Mouse (Mus musculus) CH12.LX (cell line): ENCODE results near the gene Atg5. TPM values are rescaled to one million over a fixed set of nuclear protein-coding genes. Genes with fewer than 3 reads are reported as not detected.

Experiments
- DNase-seq: peaks from one replicate; pipeline ENCODE4 v3.0.0-alpha.2; 2013; ENCODE audit errors: extremely low read depth
- H3K27ac ChIP-seq: 2 replicates; pipeline ENCODE4 v1.5.1; 2012; ENCODE audit warnings: low read depth, mild to moderate bottlenecking, control low read depth, moderate library complexity; ENCODE audit not compliant: insufficient read depth
- H3K27me3 ChIP-seq: replicated peaks from 2 replicates; pipeline ENCODE3; 2012; ENCODE audit warnings: inconsistent platforms
- H3K36me3 ChIP-seq, 2 experiments: replicated peaks in 1 of 2; 2 replicates each; pipeline versions ENCODE3 to v1.6.1; 2012; ENCODE audit warnings: inconsistent platforms in 1 of 2, low read length in 1 of 2, mild to moderate bottlenecking in 1 of 2, mixed read lengths in 1 of 2, moderate library complexity in 1 of 2; ENCODE audit not compliant: control insufficient read depth in 1 of 2, insufficient read depth in 1 of 2
- H3K4me1 ChIP-seq, 2 experiments: 2 replicates each; pipeline ENCODE4 v1.6.1; 2012; ENCODE audit warnings: inconsistent platforms in 1 of 2, moderate library complexity in 1 of 2; ENCODE audit not compliant: insufficient read depth in 2 of 2, control insufficient read depth in 1 of 2
- H3K4me2 ChIP-seq: 2 replicates; pipeline ENCODE4 v1.6.1; 2012; ENCODE audit warnings: low read depth, mild to moderate bottlenecking, control low read depth; ENCODE audit not compliant: poor library complexity, insufficient read depth, severe bottlenecking
- H3K4me3 ChIP-seq, 3 experiments: fragments of 150-350 bp in 1 of 3; sonication (generic) in 1 of 3; replicated peaks in 1 of 3; 2 replicates each; pipeline versions ENCODE3 to v1.5.1; 2011 to 2012; ENCODE audit warnings: low read depth in 2 of 3, low read length in 2 of 3, mild to moderate bottlenecking in 2 of 3, moderate library complexity in 2 of 3, control low read depth in 1 of 3, improper control_type of control experiment in 1 of 3, inconsistent platforms in 1 of 3, mixed read lengths in 1 of 3; ENCODE audit not compliant: poor library complexity in 1 of 3
- H3K79me2 ChIP-seq: replicated peaks from 2 replicates; pipeline ENCODE4 v1.6.1; 2012; ENCODE audit warnings: mild to moderate bottlenecking, moderate library complexity; ENCODE audit not compliant: control insufficient read depth, poor library complexity, insufficient read depth, severe bottlenecking; ENCODE audit errors: extremely low read depth
- H3K9ac ChIP-seq: 2 replicates; pipeline ENCODE4 v1.6.1; 2012; ENCODE audit warnings: low read depth, mild to moderate bottlenecking, control low read depth, moderate library complexity; ENCODE audit not compliant: insufficient read depth
- H3K9me3 ChIP-seq: replicated peaks from 2 replicates; pipeline ENCODE3; 2012; ENCODE audit warnings: low read length, inconsistent platforms, mixed read lengths
- CHD1 ChIP-seq: IDR thresholded peaks from 2 replicates; pipeline ENCODE4 v1.6.1; 2012; ENCODE audit warnings: low read depth, low read length, improper control_type of control experiment, inconsistent platforms
- CTCF ChIP-seq, 2 experiments: IDR thresholded peaks in 1 of 2; conservative IDR thresholded peaks in 1 of 2; 2 replicates each; pipeline ENCODE4 v1.5.1; 2011 to 2012; ENCODE audit warnings: low read depth in 2 of 2, low read length in 2 of 2, improper control_type of control experiment in 1 of 2, inconsistent platforms in 1 of 2, mild to moderate bottlenecking in 1 of 2, moderate library complexity in 1 of 2
- E2F4 ChIP-seq: IDR thresholded peaks from 2 replicates; pipeline ENCODE4 v1.6.1; 2011; ENCODE audit warnings: low read depth, low read length, improper control_type of control experiment; ENCODE audit not compliant: insufficient replicate concordance
- EP300 ChIP-seq: IDR thresholded peaks from 2 replicates; pipeline ENCODE4 v1.6.1; 2011; ENCODE audit warnings: low read length, improper control_type of control experiment
- HCFC1 ChIP-seq: IDR thresholded peaks from 2 replicates; pipeline ENCODE4 v1.6.1; 2012; ENCODE audit warnings: low read depth, mild to moderate bottlenecking, inconsistent platforms, low read length, improper control_type of control experiment
- IRF4 ChIP-seq: IDR thresholded peaks from 2 replicates; pipeline ENCODE4 v1.6.1; 2014; ENCODE audit warnings: low read depth, mild to moderate bottlenecking, inconsistent platforms, low read length, improper control_type of control experiment
- MAFK ChIP-seq: IDR thresholded peaks from 2 replicates; pipeline ENCODE4 v1.6.1; 2011; ENCODE audit warnings: low read length, improper control_type of control experiment; ENCODE audit not compliant: insufficient replicate concordance
- MAX ChIP-seq: IDR thresholded peaks from 2 replicates; pipeline ENCODE4 v1.6.1; 2011; ENCODE audit warnings: low read length, improper control_type of control experiment
- NELFE ChIP-seq: IDR thresholded peaks from 2 replicates; pipeline ENCODE4 v1.6.1; 2011; ENCODE audit warnings: low read depth, low read length, improper control_type of control experiment
- PAX5 ChIP-seq: IDR thresholded peaks from 2 replicates; pipeline ENCODE4 v1.6.1; 2012; ENCODE audit warnings: low read length, inconsistent platforms, mixed read lengths
- POLR2A ChIP-seq: IDR thresholded peaks from 2 replicates; pipeline ENCODE4 v1.6.1; 2011; ENCODE audit warnings: low read depth, mild to moderate bottlenecking, improper control_type of control experiment, low read length
- POLR2AphosphoS2 ChIP-seq: IDR thresholded peaks from 2 replicates; pipeline ENCODE4 v1.6.1; 2011; ENCODE audit warnings: low read depth, low read length, improper control_type of control experiment
- RAD21 ChIP-seq: IDR thresholded peaks from 2 replicates; pipeline ENCODE4 v1.6.1; 2011; ENCODE audit warnings: low read depth, mild to moderate bottlenecking, low read length, improper control_type of control experiment, moderate library complexity
- SIN3A ChIP-seq: IDR thresholded peaks from 2 replicates; pipeline ENCODE4 v1.6.1; 2012; ENCODE audit warnings: low read length, improper control_type of control experiment, inconsistent platforms
- TBP ChIP-seq: conservative IDR thresholded peaks from 2 replicates; pipeline ENCODE4 v1.6.1; 2011; ENCODE audit warnings: low read depth, low read length, improper control_type of control experiment
- TCF12 ChIP-seq: IDR thresholded peaks from 2 replicates; pipeline ENCODE4 v1.6.1; 2014; ENCODE audit warnings: low read depth, mild to moderate bottlenecking, inconsistent platforms, low read length, improper control_type of control experiment
- USF1 ChIP-seq: IDR thresholded peaks from 2 replicates; pipeline ENCODE4 v1.6.1; 2014; ENCODE audit warnings: low read depth, mild to moderate bottlenecking, inconsistent platforms, low read length, improper control_type of control experiment
- ZMIZ1 ChIP-seq: IDR thresholded peaks from 2 replicates; pipeline ENCODE4 v1.6.1; 2012; ENCODE audit warnings: low read depth, mild to moderate bottlenecking, inconsistent platforms, low read length, improper control_type of control experiment
- dilution Hi-C: fragments of 300-500 bp; cut with MboI; formaldehyde crosslinking; loops from 2 replicates; pipeline ENCODE4 v1.14.3; 2020; ENCODE audit warnings: low sequenced_read_pairs; ENCODE audit not compliant: extremely low pct_unique_long_range_greater_than_20kb, extremely low pct_ligation_motif_present
- in situ Hi-C: fragments of 300-500 bp; cut with MboI; formaldehyde crosslinking; loops from 3 replicates; pipeline ENCODE4 v1.14.3; 2019; ENCODE audit warnings: low sequenced_read_pairs, low pct_ligation_motif_present, low pct_unique_long_range_greater_than_20kb, mixed read lengths
- polyA plus RNA-seq: library from polyadenylated mRNA; unstranded; fragments of >175 nt; gene quantifications from 2 replicates; pipeline ENCODE4 v1.2.1, GENCODE M21; 2012; ENCODE audit warnings: low read depth; ENCODE audit not compliant: insufficient read length
- total RNA-seq, 2 experiments: library from RNA; depleted of rRNA; stranded (reverse); fragments of 300-350 nt in 1 of 2; fragments of >200 nt in 1 of 2; gene quantifications; 2 replicates each; pipeline ENCODE4 v1.2.3; 2012 to 2014

The Atg5 gene
- total and polyA plus RNA-seq, 3 experiments, result 15.6 to 47.5 (median 34.7) TPM

GRCm38 (mm10) chr10:44358816-44359215 lies 90.7 kb downstream of the Atg5 start:
- H3K79me2 ChIP-seq, result no peaks in the 10 kb centered on the region; the same call in 1 of the 2 replicates
- no peak overlapping the region for H3K9ac ChIP-seq
- TF ChIP-seq NELFE, result no peak
- TF ChIP-seq TBP, result no peak
- TF ChIP-seq MAX, result no peak
- no peak for TF ChIP-seq RAD21
- TF ChIP-seq E2F4, result no peak
- no peak for TF ChIP-seq PAX5
- TF ChIP-seq MAFK, result no peak
- no peak for TF ChIP-seq CHD1
- no peak for TF ChIP-seq ZMIZ1
- TF ChIP-seq USF1, result no peak
- no peak for TF ChIP-seq IRF4
- TF ChIP-seq TCF12, result no peak
- no peak for TF ChIP-seq HCFC1
- no peak for TF ChIP-seq POLR2AphosphoS2
- no peak for TF ChIP-seq CTCF (conservative IDR thresholded peaks at IDR 0.05 in 1 of 2, IDR thresholded peaks at IDR 0.05 in 1 of 2; ENCODE audit: low read depth in 2 of 2, low read length in 2 of 2)
- no peak for TF ChIP-seq SIN3A
- TF ChIP-seq, all 38 proteins: peak for 0
- no peak for DNase-seq
- in situ Hi-C loops (no loop called here), dilution Hi-C loops (no loop called here)
- no peaks in the 10 kb centered on the region for H3K27me3 ChIP-seq
- peaks cover 0 to 35% of the 10 kb centered on the region in 2 experiments for H3K36me3 ChIP-seq
- H3K4me1 ChIP-seq, result peaks cover 16 to 47% of the 10 kb centered on the region in 2 experiments
- no peak overlapping the region for H3K27ac ChIP-seq
- no peaks in the 10 kb centered on the region for H3K9me3 ChIP-seq
- no peak overlapping the region for H3K4me3 ChIP-seq
- H3K4me2 ChIP-seq, result no peak overlapping the region

- in situ Hi-C loops (no loop called here), dilution Hi-C loops (no loop called here)
- H3K79me2 ChIP-seq, result no peaks in the 10 kb centered on the region; the same call in 1 of the 2 replicates
- peaks cover 20 to 45% of the 10 kb centered on the region in 2 experiments for H3K4me1 ChIP-seq
- H3K27me3 ChIP-seq, result no peaks in the 10 kb centered on the region
- H3K4me3 ChIP-seq, result peak overlapping the region in 1 of 3 experiments; percentile 53
- H3K36me3 ChIP-seq, result peaks cover 0 to 27% of the 10 kb centered on the region in 2 experiments
- H3K27ac ChIP-seq, result 0 out of 2 replicates have a peak overlapping the region, but pooled peaks have one; percentile 34
- no peak overlapping the region for H3K9ac ChIP-seq
- TF ChIP-seq HCFC1, result no peak
- TF ChIP-seq IRF4, result peak; percentile 62; the same call in 1 of the 2 replicates
- TF ChIP-seq EP300, result 0 out of 2 replicates have a peak, but pooled peaks have one; percentile 22
- no peak for TF ChIP-seq POLR2A
- TF ChIP-seq MAFK, result 0 out of 2 replicates have a peak, but pooled peaks have one; percentile 13
- H3K9me3 ChIP-seq, result no peaks in the 10 kb centered on the region
- no peak for DNase-seq
- H3K4me2 ChIP-seq, result peak overlapping the region; percentile 42; the same call in 1 of the 2 replicates
Measured at GRCm38 (mm10) chr10:44360632-44361031, 92.5 kb downstream of the Atg5 start.
